Mouse (Mus musculus) ES-E14 (cell line): ENCODE data around the gene Psapl1. TPM values are rescaled to one million over a fixed set of nuclear protein-coding genes. Genes with fewer than 3 reads are reported as not detected.

ENCODE experiments used
- DNase-seq: peaks from one replicate; pipeline ENCODE4 v3.0.0-alpha.2; 2013; ENCODE audit warnings: low read depth, low spot score
- H3K27ac ChIP-seq: 2 replicates; pipeline ENCODE4 v1.5.1; 2012; ENCODE audit warnings: low read depth, mild to moderate bottlenecking, low read length, moderate library complexity, mixed read lengths; ENCODE audit not compliant: poor library complexity, insufficient read depth, severe bottlenecking
- H3K36me3 ChIP-seq: 2 replicates; pipeline ENCODE4 v1.6.1; 2012; ENCODE audit warnings: mild to moderate bottlenecking, low read length, moderate library complexity, mixed read lengths; ENCODE audit not compliant: control insufficient read depth, poor library complexity, insufficient read depth, severe bottlenecking
- H3K4me1 ChIP-seq, 2 experiments: fragments of 150-350 bp in 1 of 2; sonication (generic) in 1 of 2; 2 replicates each; pipeline ENCODE4 v1.6.1; 2012; ENCODE audit warnings: low read length in 2 of 2, mild to moderate bottlenecking in 1 of 2, mixed read lengths in 1 of 2; ENCODE audit not compliant: control insufficient read depth in 2 of 2, insufficient read depth in 2 of 2, poor library complexity in 1 of 2
- H3K4me3 ChIP-seq, 2 experiments: fragments of 150-350 bp in 1 of 2; sonication (generic) in 1 of 2; 2 replicates each; pipeline ENCODE4 v1.5.1; 2012; ENCODE audit warnings: low read length in 2 of 2, low read depth in 1 of 2, mild to moderate bottlenecking in 1 of 2, mixed read lengths in 1 of 2; ENCODE audit not compliant: insufficient read depth in 1 of 2, poor library complexity in 1 of 2, severe bottlenecking in 1 of 2
- H3K9ac ChIP-seq: 2 replicates; pipeline ENCODE4 v1.6.1; 2012; ENCODE audit warnings: low read depth, mild to moderate bottlenecking, low read length, mixed read lengths; ENCODE audit not compliant: poor library complexity, insufficient read depth, severe bottlenecking
- H3K9me3 ChIP-seq: fragments of 150-350 bp; sonication (generic); 2 replicates; pipeline ENCODE4 v1.6.1; 2012; ENCODE audit warnings: low read depth, mild to moderate bottlenecking, low read length; ENCODE audit not compliant: control insufficient read depth, insufficient read depth
- CHD2 ChIP-seq: IDR thresholded peaks from 2 replicates; pipeline ENCODE4 v1.6.1; 2014; ENCODE audit warnings: mild to moderate bottlenecking, low read depth, low read length, inconsistent platforms
- HCFC1 ChIP-seq: IDR thresholded peaks from 2 replicates; pipeline ENCODE4 v1.6.1; 2012; ENCODE audit warnings: low read length, inconsistent platforms, borderline replicate concordance; ENCODE audit not compliant: insufficient read depth
- MAFK ChIP-seq: IDR thresholded peaks from 2 replicates; pipeline ENCODE4 v1.6.1; 2014; ENCODE audit warnings: mild to moderate bottlenecking, low read depth, low read length, inconsistent platforms; ENCODE audit not compliant: insufficient read depth
- ZC3H11A ChIP-seq: IDR thresholded peaks from 2 replicates; pipeline ENCODE4 v1.6.1; 2012; ENCODE audit warnings: low read depth, mild to moderate bottlenecking, inconsistent platforms, low read length, borderline replicate concordance
- ZNF384 ChIP-seq: IDR thresholded peaks from 2 replicates; pipeline ENCODE4 v1.6.1; 2012; ENCODE audit warnings: low read depth, low read length, inconsistent platforms
- in situ Hi-C, 2 experiments: fragments of 600-800 bp; cut with MboI; formaldehyde crosslinking; loops; one replicate each; pipeline ENCODE4 v1.15.1; 2025; ENCODE audit warnings: low sequenced_read_pairs in 2 of 2, inconsistent platforms in 1 of 2; ENCODE audit not compliant: unreplicated experiment in 2 of 2
- total RNA-seq: library from RNA; depleted of rRNA; stranded (reverse); fragments of 300-350 nt; gene quantifications from 2 replicates; pipeline ENCODE4 v1.2.3, GENCODE M21; 2012; rRNA removed

Psapl1 gene
- not detected in 2 replicates for total RNA-seq

- H3K27ac ChIP-seq, result no peak within 1 kb of the TSS
- no peaks in the 10 kb centered on the region for H3K9me3 ChIP-seq
- H3K4me1 ChIP-seq, result no peaks in the 10 kb centered on the region
- no peak for TF ChIP-seq ZC3H11A
- no peak for TF ChIP-seq ZNF384
- TF ChIP-seq MAFK, result no peak
- TF ChIP-seq HCFC1, result no peak
- no peak for TF ChIP-seq CHD2
- H3K36me3 ChIP-seq, result no peaks in the 10 kb centered on the region
- DNase-seq, result no peak
- H3K9ac ChIP-seq, result no peak within 1 kb of the TSS
- H3K4me3 ChIP-seq, result no peak within 1 kb of the TSS
- in situ Hi-C loops, result no loop called here
These were observed at the start of gene Psapl1 for GRCm38 (mm10) chr5:36203916-36204315. Gene Psapl1 (plus strand): TSS chr5:36204021.

DNA sequence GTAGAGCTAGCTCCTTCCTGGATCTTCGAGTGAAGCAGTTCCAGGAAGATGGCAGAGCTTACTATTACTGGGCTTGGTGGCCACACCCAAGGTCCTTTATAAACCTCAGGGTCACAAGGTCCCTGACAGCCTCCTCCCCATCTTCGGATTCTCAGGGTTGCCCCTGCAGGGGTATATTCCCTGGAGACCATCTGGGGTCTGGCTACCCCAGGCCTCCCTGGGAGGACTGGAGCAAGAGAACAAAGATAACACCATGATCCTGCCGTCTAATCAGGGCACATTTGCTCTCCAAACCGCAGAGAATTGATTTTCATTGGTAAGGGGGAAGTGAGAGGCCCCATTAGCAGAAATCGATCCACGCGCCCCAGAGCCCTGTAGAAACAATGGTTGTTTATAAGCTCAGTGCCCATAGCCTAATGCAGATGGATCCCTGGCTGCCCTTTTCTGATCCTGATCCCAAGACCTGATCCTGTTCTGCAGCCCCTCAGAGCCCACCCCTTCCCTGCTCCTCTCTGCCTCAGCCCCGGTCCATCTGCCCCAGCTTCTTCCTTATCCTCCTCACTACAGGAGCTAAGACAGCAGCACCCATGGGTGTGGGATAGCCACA, 48.8 kb upstream of the Psapl1 start:
- Histone ChIP-seq H3K9me3 (no peaks in the 10 kb centered on the region), H3K36me3 (no peaks in the 10 kb centered on the region), H3K9ac (no peak overlapping the region), H3K4me3 (no peak overlapping the region), H3K4me1 (no peaks in the 10 kb centered on the region; a peak in 1 of 4 replicates), H3K27ac (no peak overlapping the region)
- TF ChIP-seq HCFC1 (no peak), ZC3H11A (no peak), ZNF384 (no peak), CHD2 (no peak), MAFK (no peak)
- in situ Hi-C loops, result no loop called here
- DNase-seq, result no peak

DNA sequence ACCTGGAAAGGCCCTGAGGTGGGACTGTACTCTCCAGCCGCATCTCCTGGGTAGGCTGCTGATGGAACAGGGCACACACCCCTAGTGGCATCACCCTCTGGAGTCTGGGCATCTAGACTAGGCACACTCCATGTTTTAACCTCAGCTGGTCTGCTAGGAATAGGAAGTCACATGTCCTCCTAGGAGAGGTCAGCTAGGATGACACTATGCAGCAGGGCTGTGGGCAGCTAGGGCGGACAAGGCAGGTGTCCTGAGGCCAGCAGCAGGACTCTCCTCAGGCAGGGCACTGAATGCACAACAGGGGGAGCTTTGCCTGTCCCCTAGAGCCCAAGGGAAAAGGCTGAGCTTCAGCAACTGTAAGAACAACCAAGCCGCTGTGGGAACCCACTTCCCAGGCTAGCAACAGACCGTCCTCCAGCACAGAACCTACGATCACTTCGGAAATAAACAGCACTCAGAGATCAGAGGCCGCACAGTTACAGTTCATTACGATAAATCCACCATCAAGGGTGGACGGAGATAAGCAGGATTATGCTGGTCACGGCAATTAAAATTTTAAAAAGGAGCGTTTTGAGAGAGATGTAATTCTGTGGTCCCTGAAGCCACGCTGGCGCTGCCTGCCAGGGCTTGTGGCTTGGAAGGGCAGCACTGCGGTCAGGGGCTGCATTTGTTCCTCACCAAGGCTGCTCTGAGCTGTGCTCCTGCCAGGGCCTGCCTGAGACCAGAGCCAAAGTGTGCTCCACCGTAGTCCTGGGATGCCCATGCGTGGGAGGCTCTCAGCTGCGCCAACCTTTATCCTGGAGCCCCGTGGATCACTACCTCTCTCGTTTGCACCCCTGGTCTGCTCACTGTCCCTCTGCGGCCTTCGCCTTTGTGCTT, 38.2 kb upstream of the Psapl1 start:
- Histone ChIP-seq H3K4me1 (no peaks in the 10 kb centered on the region), H3K9me3 (no peaks in the 10 kb centered on the region), H3K4me3 (no peak overlapping the region), H3K9ac (no peak overlapping the region), H3K36me3 (no peaks in the 10 kb centered on the region), H3K27ac (no peak overlapping the region)
- in situ Hi-C loops, result no loop called here
- TF ChIP-seq MAFK (no peak), CHD2 (no peak), HCFC1 (no peak), ZNF384 (no peak), ZC3H11A (no peak)
- no peak for DNase-seq

DNA sequence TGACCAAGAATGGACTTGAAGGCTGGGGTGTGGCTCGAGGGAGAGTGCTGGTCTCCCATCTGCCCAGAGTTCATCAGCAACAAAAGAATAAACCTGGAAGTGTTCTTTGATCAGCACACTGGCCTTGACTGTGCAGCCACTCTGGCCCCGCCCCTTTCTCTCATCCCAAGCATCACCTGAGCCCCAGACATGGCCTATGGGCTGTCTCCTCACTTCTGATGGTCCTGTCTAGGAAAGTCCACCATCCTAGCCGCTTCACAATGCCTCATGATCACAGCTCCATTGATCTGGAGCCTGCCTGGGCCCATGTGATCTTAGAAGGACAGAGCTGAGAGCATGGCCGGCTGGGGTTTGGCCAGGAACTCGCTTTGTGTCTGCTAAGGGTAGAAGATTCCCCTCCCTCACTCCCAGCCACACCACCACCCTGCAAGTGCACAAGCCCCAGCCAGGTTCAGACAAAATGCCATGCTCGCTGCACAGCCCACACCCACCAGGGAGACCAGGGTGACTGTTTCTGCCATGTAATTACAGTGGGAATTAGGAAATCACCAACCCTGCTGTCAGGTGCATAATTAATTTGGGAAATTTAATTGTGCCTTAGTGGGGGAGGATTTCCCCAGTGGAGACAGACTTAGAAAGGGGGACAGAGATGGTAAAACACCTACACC, 37.3 kb upstream of the Psapl1 start:
- Histone ChIP-seq H3K4me3 (no peak overlapping the region), H3K27ac (no peak overlapping the region), H3K9me3 (no peaks in the 10 kb centered on the region), H3K4me1 (no peaks in the 10 kb centered on the region), H3K36me3 (no peaks in the 10 kb centered on the region), H3K9ac (no peak overlapping the region)
- no peak for TF ChIP-seq CHD2
- TF ChIP-seq ZNF384, result no peak
- TF ChIP-seq HCFC1, result no peak
- TF ChIP-seq ZC3H11A, result no peak
- no peak for TF ChIP-seq MAFK
- in situ Hi-C loops, result no loop called here
- DNase-seq, result no peak
